Mouse (Mus musculus): Measurements from ENCODE around the gene Zcchc14. TPM values are rescaled to one million over a fixed set of nuclear protein-coding genes. Genes with fewer than 3 reads are reported as not detected.

Gene Zcchc14
- total and polyA plus RNA-seq, 3 experiments: 0.22 TPM; not detected in 2

DNA sequence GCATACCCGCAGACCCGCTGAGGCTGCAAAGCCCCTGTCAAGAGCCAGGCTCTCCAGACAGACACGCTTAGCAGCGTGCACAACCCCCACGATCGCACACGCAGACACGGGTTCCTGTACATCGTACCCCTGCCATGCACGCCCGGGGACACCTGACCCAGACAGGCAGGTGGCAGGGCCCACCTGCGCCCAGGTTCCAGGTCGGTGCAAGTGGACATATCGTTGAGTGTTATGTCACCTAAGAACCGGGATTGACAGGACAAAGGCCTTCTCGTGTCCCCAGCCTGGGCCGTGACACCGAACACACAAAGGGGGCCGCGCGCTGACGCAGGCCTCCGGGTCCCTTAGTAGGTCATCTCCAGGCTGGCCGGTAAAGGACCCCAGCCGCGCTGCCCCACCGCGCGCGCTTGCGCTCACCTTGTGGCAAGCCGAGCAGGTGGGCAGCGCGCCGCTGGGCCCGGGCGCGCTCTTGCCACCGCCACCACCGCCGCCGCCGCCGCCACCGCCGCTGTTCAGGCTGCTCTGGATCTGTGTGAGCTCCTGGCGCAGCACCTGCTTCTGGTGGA, 1.3 kb downstream of the Zcchc14 start:
- TF ChIP-seq POLR2AphosphoS5 (IDR thresholded peaks at IDR 0.05; ENCODE audit: insufficient replicate concordance, low read depth, low read length): no peak
- TF ChIP-seq CTCF (IDR thresholded peaks at IDR 0.05; ENCODE audit: low read depth, low read length): no peak
- no peak for TF ChIP-seq GATA1 (IDR thresholded peaks at IDR 0.05; ENCODE audit: borderline replicate concordance, low read length)
- TF ChIP-seq TAL1 (conservative IDR thresholded peaks at IDR 0.05; ENCODE audit: low read depth, low read length): no peak
- TF ChIP-seq GATA2 (IDR thresholded peaks at IDR 0.05; ENCODE audit: borderline replicate concordance, low read depth, low read length): no peak
- no peaks in the 10 kb centered on the region for H3K4me1 ChIP-seq (ENCODE audit: insufficient read depth, low read depth, low read length)
- H3K27me3 ChIP-seq (ENCODE audit: insufficient read depth, low read length): peaks cover 3% of the 10 kb centered on the region; the same call in 1 of the 2 replicates
- ATAC-seq (ENCODE audit: extremely low read depth, insufficient number of reproducible peaks, low FRiP score, poor library complexity, severe bottlenecking) (no peak), DNase-seq (ENCODE audit: low spot score) (no peak)
- peak overlapping the region; percentile 48; the same call in 1 of the 2 replicates for H3K4me3 ChIP-seq (ENCODE audit: low read depth, low read length)
- H3K36me3 ChIP-seq (replicated peaks): no peaks in the 10 kb centered on the region
- H3K9me3 ChIP-seq (replicated peaks): peaks cover 60% of the 10 kb centered on the region

- DNase-seq (ENCODE audit: low spot score): no peak
- no peaks in the 10 kb centered on the region for H3K4me1 ChIP-seq (ENCODE audit: insufficient read depth, low read depth, low read length)
- peak overlapping the region; percentile 48; the same call in 1 of the 2 replicates for H3K4me3 ChIP-seq (ENCODE audit: low read depth, low read length)
- ATAC-seq (ENCODE audit: extremely low read depth, insufficient number of reproducible peaks, low FRiP score, poor library complexity, severe bottlenecking): no peak
- peaks cover 57% of the 10 kb centered on the region for H3K9me3 ChIP-seq (replicated peaks)
- H3K36me3 ChIP-seq (replicated peaks): no peaks in the 10 kb centered on the region
- H3K27me3 ChIP-seq (ENCODE audit: insufficient read depth, low read length): peaks cover 3% of the 10 kb centered on the region; the same call in 1 of the 2 replicates
- TF ChIP-seq CTCF (IDR thresholded peaks at IDR 0.05; ENCODE audit: low read depth, low read length) (no peak), GATA1 (IDR thresholded peaks at IDR 0.05; ENCODE audit: borderline replicate concordance, low read length) (no peak), POLR2AphosphoS5 (IDR thresholded peaks at IDR 0.05; ENCODE audit: insufficient replicate concordance, low read depth, low read length) (no peak), GATA2 (IDR thresholded peaks at IDR 0.05; ENCODE audit: borderline replicate concordance, low read depth, low read length) (no peak), TAL1 (conservative IDR thresholded peaks at IDR 0.05; ENCODE audit: low read depth, low read length) (no peak)
Measured at GRCm38 (mm10) chr8:121650389-121651307, 2.1 kb downstream of the Zcchc14 start.

GRCm38 (mm10) chr8:121649904-121650303, 2.8 kb downstream of the Zcchc14 start:
- no peak for ATAC-seq (ENCODE audit: extremely low read depth, insufficient number of reproducible peaks, low FRiP score, poor library complexity, severe bottlenecking)
- H3K9me3 ChIP-seq (replicated peaks): peaks cover 57% of the 10 kb centered on the region
- TF ChIP-seq CTCF (IDR thresholded peaks at IDR 0.05; ENCODE audit: low read depth, low read length) (no peak), POLR2AphosphoS5 (IDR thresholded peaks at IDR 0.05; ENCODE audit: insufficient replicate concordance, low read depth, low read length) (no peak), GATA2 (IDR thresholded peaks at IDR 0.05; ENCODE audit: borderline replicate concordance, low read depth, low read length) (no peak), TAL1 (conservative IDR thresholded peaks at IDR 0.05; ENCODE audit: low read depth, low read length) (no peak), GATA1 (IDR thresholded peaks at IDR 0.05; ENCODE audit: borderline replicate concordance, low read length) (no peak)
- DNase-seq (ENCODE audit: low spot score): no peak
- peaks cover 3% of the 10 kb centered on the region; the same call in 1 of the 2 replicates for H3K27me3 ChIP-seq (ENCODE audit: insufficient read depth, low read length)
- H3K36me3 ChIP-seq (replicated peaks): no peaks in the 10 kb centered on the region
- no peaks in the 10 kb centered on the region for H3K4me1 ChIP-seq (ENCODE audit: insufficient read depth, low read depth, low read length)
- H3K4me3 ChIP-seq (ENCODE audit: low read depth, low read length): no peak overlapping the region

GRCm38 (mm10) chr8:121649423-121649822, 3.3 kb downstream of the Zcchc14 start:
- Histone ChIP-seq H3K9me3 (replicated peaks) (peaks cover 55% of the 10 kb centered on the region), H3K4me3 (ENCODE audit: low read depth, low read length) (no peak overlapping the region), H3K27me3 (ENCODE audit: insufficient read depth, low read length) (peaks cover 3% of the 10 kb centered on the region; the same call in 1 of the 2 replicates), H3K4me1 (ENCODE audit: insufficient read depth, low read depth, low read length) (no peaks in the 10 kb centered on the region), H3K36me3 (replicated peaks) (no peaks in the 10 kb centered on the region)
- DNase-seq (ENCODE audit: low spot score) (no peak), ATAC-seq (ENCODE audit: extremely low read depth, insufficient number of reproducible peaks, low FRiP score, poor library complexity, severe bottlenecking) (no peak)
- no peak for TF ChIP-seq GATA2 (IDR thresholded peaks at IDR 0.05; ENCODE audit: borderline replicate concordance, low read depth, low read length)
- TF ChIP-seq GATA1 (IDR thresholded peaks at IDR 0.05; ENCODE audit: borderline replicate concordance, low read length): no peak
- TF ChIP-seq POLR2AphosphoS5 (IDR thresholded peaks at IDR 0.05; ENCODE audit: insufficient replicate concordance, low read depth, low read length): no peak
- no peak for TF ChIP-seq CTCF (IDR thresholded peaks at IDR 0.05; ENCODE audit: low read depth, low read length)
- no peak for TF ChIP-seq TAL1 (conservative IDR thresholded peaks at IDR 0.05; ENCODE audit: low read depth, low read length)

DNA sequence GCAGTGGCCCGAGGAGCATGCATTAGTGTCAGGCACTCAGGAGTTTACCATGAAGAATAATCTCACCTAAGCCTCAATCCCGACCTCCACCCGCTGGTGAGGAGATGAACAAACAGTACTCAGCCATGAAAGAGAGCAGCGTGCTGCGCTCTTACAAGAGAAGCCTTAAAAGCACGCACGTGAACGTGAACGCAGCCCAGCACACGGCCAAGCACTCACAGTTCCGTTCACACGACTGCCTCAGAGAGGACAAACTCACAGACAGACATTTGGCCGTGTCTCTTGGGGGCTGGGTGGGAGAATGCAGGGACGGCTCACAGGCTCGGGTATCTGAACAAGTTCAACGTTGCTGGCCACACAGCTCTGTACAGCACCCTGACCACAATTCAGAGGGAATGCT, 4.2 kb downstream of the Zcchc14 start:
- ATAC-seq (ENCODE audit: extremely low read depth, insufficient number of reproducible peaks, low FRiP score, poor library complexity, severe bottlenecking): no peak
- Histone ChIP-seq H3K4me1 (ENCODE audit: insufficient read depth, low read depth, low read length) (no peaks in the 10 kb centered on the region), H3K27me3 (ENCODE audit: insufficient read depth, low read length) (peaks cover 3% of the 10 kb centered on the region; the same call in 1 of the 2 replicates), H3K36me3 (replicated peaks) (no peaks in the 10 kb centered on the region), H3K9me3 (replicated peaks) (peaks cover 49% of the 10 kb centered on the region), H3K4me3 (ENCODE audit: low read depth, low read length) (no peak overlapping the region)
- no peak for DNase-seq (ENCODE audit: low spot score)
- TF ChIP-seq TAL1 (conservative IDR thresholded peaks at IDR 0.05; ENCODE audit: low read depth, low read length): no peak
- TF ChIP-seq POLR2AphosphoS5 (IDR thresholded peaks at IDR 0.05; ENCODE audit: insufficient replicate concordance, low read depth, low read length): no peak
- no peak for TF ChIP-seq CTCF (IDR thresholded peaks at IDR 0.05; ENCODE audit: low read depth, low read length)
- TF ChIP-seq GATA1 (IDR thresholded peaks at IDR 0.05; ENCODE audit: borderline replicate concordance, low read length): no peak

All from G1E (cell line).